Mouse (Mus musculus) heart, postnatal 0 days (tissue): ENCODE results near the gene Olfr91. TPM values are rescaled to one million over a fixed set of nuclear protein-coding genes. Genes with fewer than 3 reads are reported as not detected.

Experiments used
- ATAC-seq: fragments of 200-750 bp; cut with Nextera tagmentation; 2 replicates; pipeline ENCODE4 v1.8.0; 2017; ENCODE audit warnings: low read depth, moderate number of reproducible peaks, moderate library complexity; ENCODE audit not compliant: insufficient read depth
- DNase-seq: peaks from one replicate; pipeline ENCODE4 v3.0.0-alpha.2; 2016; ENCODE audit warnings: low spot score
- H3K27ac ChIP-seq: fragments of 300-500 bp; sonication (generic); 2 replicates; pipeline ENCODE4 v1.5.1; 2014; ENCODE audit warnings: low read depth, mild to moderate bottlenecking
- H3K27me3 ChIP-seq: fragments of 300-500 bp; sonication (generic); 2 replicates; pipeline ENCODE4 v1.6.1; 2014; ENCODE audit warnings: low read length, mixed read lengths; ENCODE audit not compliant: control insufficient read depth, insufficient read depth
- H3K36me3 ChIP-seq: fragments of 300-500 bp; sonication (generic); replicated peaks from 2 replicates; pipeline ENCODE4 v1.6.1; 2014; ENCODE audit warnings: low read length, mixed read lengths; ENCODE audit not compliant: control insufficient read depth, insufficient read depth
- H3K4me1 ChIP-seq: fragments of 300-500 bp; sonication (generic); 2 replicates; pipeline ENCODE4 v1.6.1; 2014; ENCODE audit warnings: antibody characterized with exemption; ENCODE audit not compliant: control insufficient read depth, insufficient read depth
- H3K4me2 ChIP-seq: fragments of 300-500 bp; sonication (generic); 2 replicates; pipeline ENCODE4 v1.6.1; 2014; ENCODE audit warnings: low read depth, mild to moderate bottlenecking, low read length, moderate library complexity
- H3K4me3 ChIP-seq: fragments of 300-500 bp; sonication (generic); 2 replicates; pipeline ENCODE4 v1.5.1; 2014; ENCODE audit warnings: low read depth, low read length
- H3K9ac ChIP-seq: fragments of 300-500 bp; sonication (generic); replicated peaks from 2 replicates; pipeline ENCODE4 v1.6.1; 2014; ENCODE audit warnings: low read depth, low read length, mixed read lengths
- H3K9me3 ChIP-seq: fragments of 300-500 bp; sonication (generic); replicated peaks from 2 replicates; pipeline ENCODE4 v1.6.1; 2016; ENCODE audit warnings: low read length; ENCODE audit not compliant: control insufficient read depth
- CTCF ChIP-seq: IDR thresholded peaks from 2 replicates; pipeline ENCODE4 v1.5.1; 2016; ENCODE audit warnings: antibody characterized with exemption, control low read depth, low read depth
- EP300 ChIP-seq: IDR thresholded peaks from 2 replicates; pipeline ENCODE4 v1.6.1; 2016; ENCODE audit warnings: antibody characterized with exemption, low read depth
- WGBS: fragments of 180-500 bp; shearing (Covaris S2); extraction: QIAGEN DNeasy Blood & Tissue Kit; methylation state at CpG from one replicate; pipeline ENCODE4 v1.1.7; 2014; 5-methylcytosine and 5-hydroxymethylcytosine counted together
- polyA plus RNA-seq: library from polyadenylated mRNA; unstranded; fragments of >200 nt; fragmentation: Nextera tagmentation; extraction: Ambion mirVana; gene quantifications from 2 replicates; pipeline ENCODE4 v1.2.1, GENCODE M21; 2015
- total RNA-seq: library from RNA; depleted of rRNA; stranded (reverse); fragments of >200 nt; gene quantifications from 2 replicates; pipeline ENCODE4 v1.2.3, GENCODE M21; 2014; ENCODE audit warnings: low replicate concordance

Gene Olfr91
- total and polyA plus RNA-seq, 2 experiments from 2014 or later = not detected

DNA sequence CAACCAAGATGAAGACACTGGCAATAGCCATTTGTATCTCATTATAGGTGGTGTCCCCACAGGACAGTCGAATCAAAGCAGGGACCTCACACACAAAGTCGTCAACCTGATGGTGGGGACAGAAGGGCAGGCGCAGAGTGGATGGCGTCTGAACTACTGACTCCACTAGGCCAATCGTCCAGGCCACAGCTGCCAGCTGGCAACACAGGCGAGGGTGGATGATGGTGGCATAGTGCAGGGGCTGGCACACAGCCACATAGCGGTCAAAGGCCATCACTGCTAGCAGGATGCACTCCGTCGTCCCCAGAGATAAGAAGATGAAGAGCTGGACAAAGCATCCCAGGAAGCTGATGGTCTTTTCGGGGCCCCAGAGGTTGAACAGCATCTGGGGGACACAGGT, 12.5 kb downstream of the Olfr91 start:
- H3K4me3 ChIP-seq = no peak overlapping the region
- DNase-seq (no peak), ATAC-seq (no peak)
- no peak overlapping the region for H3K27ac ChIP-seq
- no peak overlapping the region for H3K9ac ChIP-seq
- WGBS = 54% methylated on average over 10 of the region's 10 CpGs
- H3K9me3 ChIP-seq = no peaks in the 10 kb centered on the region
- H3K4me1 ChIP-seq = no peaks in the 10 kb centered on the region
- H3K36me3 ChIP-seq = no peaks in the 10 kb centered on the region
- no peaks in the 10 kb centered on the region for H3K27me3 ChIP-seq
- no peak overlapping the region for H3K4me2 ChIP-seq
- TF ChIP-seq EP300 (no peak), CTCF (no peak)

DNA sequence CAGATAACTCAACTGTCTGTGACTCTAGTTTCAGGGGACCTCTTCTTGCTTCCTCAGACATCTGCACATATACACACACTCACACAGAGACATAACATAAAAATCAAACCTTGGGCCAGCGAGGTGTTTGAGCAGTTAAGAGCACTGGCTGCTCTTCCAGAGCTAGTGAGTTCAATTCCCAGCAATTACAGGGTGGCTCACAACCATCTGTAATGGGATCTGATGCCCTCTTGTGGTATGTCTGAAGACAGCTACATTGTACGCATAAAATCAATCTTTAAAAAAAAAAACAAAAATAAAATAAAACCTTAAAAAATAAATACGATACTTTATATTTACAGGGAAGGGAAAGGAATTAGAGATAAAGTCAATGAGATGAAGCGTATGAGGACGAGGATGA, 13.4 kb downstream of the Olfr91 start:
- TF ChIP-seq CTCF (peak; percentile 16; the same call in 1 of the 2 replicates), EP300 (no peak)
- no peaks in the 10 kb centered on the region for H3K4me1 ChIP-seq
- WGBS = 60% methylated on average over 5 of the region's 5 CpGs
- no peaks in the 10 kb centered on the region for H3K27me3 ChIP-seq
- H3K27ac ChIP-seq = no peak overlapping the region
- ATAC-seq (no peak), DNase-seq (no peak)
- no peak overlapping the region for H3K9ac ChIP-seq
- no peaks in the 10 kb centered on the region for H3K9me3 ChIP-seq
- H3K36me3 ChIP-seq = no peaks in the 10 kb centered on the region
- no peak overlapping the region for H3K4me2 ChIP-seq
- no peak overlapping the region for H3K4me3 ChIP-seq

- Histone ChIP-seq H3K4me1 (no peaks in the 10 kb centered on the region), H3K27ac (no peak overlapping the region), H3K9ac (no peak overlapping the region), H3K9me3 (no peaks in the 10 kb centered on the region), H3K4me2 (no peak overlapping the region), H3K27me3 (no peaks in the 10 kb centered on the region), H3K36me3 (no peaks in the 10 kb centered on the region), H3K4me3 (no peak overlapping the region)
- WGBS = 2% methylated on average over 8 of the region's 8 CpGs
- DNase-seq (peak; percentile 90), ATAC-seq (peak; percentile 79)
- peak; percentile 96 for TF ChIP-seq CTCF
- TF ChIP-seq EP300 = no peak
These were observed 14.8 kb downstream of the Olfr91 start for GRCm38 (mm10) chr17:37083327-37083726.

DNA sequence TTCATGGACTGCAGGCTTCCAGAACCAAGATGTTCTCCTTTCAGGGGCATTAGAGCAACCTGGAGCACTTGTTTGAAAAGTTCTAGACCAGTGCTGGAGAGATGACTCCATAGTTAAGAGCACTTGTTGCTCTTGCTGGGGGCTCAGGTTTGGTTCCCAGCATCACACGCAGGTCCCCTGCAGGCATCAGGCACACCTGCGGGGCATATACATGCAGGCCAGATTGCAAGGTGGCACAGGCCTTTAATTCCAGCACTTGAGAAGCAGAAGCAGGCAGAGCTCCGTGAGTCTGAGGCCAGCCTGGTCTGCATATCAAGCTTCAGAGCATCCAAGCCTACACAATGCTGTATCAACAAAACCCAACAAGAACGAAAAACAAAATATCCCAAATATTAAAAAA, 16.4 kb downstream of the Olfr91 start:
- no peak overlapping the region for H3K9ac ChIP-seq

GRCm38 (mm10) chr17:37080119-37080518, 18.0 kb downstream of the Olfr91 start:
- Histone ChIP-seq H3K4me1 (no peaks in the 10 kb centered on the region), H3K9me3 (no peaks in the 10 kb centered on the region), H3K9ac (no peak overlapping the region), H3K27ac (no peak overlapping the region), H3K36me3 (0 out of 2 replicates have a peak, but pooled peaks cover 5% of the 10 kb centered on the region), H3K4me2 (no peak overlapping the region), H3K27me3 (no peaks in the 10 kb centered on the region), H3K4me3 (no peak overlapping the region)
- ATAC-seq (no peak), DNase-seq (no peak)
- 17% methylated on average over 5 of the region's 5 CpGs for WGBS
- TF ChIP-seq EP300 (no peak), CTCF (no peak)

More for the DNA sequence above, 16.4 kb downstream of the Olfr91 start:
- H3K4me1 ChIP-seq = no peaks in the 10 kb centered on the region
- no peaks in the 10 kb centered on the region for H3K9me3 ChIP-seq
- H3K36me3 ChIP-seq = no peaks in the 10 kb centered on the region
- no peak overlapping the region for H3K4me2 ChIP-seq
- TF ChIP-seq EP300 (no peak), CTCF (no peak)
- H3K27me3 ChIP-seq = no peaks in the 10 kb centered on the region
- no peak overlapping the region for H3K27ac ChIP-seq
- WGBS = 85% methylated on average over 4 of the region's 4 CpGs
- no peak for ATAC-seq
- H3K4me3 ChIP-seq = no peak overlapping the region
- DNase-seq = no peak

DNA sequence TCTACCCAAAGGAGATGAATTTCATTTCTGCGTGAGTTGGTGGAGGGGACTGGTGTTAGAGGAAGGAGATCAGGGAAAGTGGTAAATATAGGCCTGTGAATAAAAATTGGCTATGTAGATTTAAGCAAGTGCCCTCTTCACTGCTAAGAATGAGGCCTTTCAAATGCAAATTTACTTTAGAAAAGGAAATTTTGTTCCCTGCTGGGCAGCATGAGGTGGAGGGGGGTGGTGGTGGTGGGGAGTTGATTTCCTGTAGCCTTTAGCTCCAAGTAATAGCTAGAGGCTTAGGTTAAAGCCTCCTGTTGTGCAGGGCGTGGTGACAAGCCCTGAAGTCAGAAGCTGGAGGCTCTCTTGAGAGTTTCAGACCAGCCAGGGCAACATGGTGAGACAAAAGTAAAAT, 19.1 kb downstream of the Olfr91 start:
- ATAC-seq (no peak), DNase-seq (no peak)
- Histone ChIP-seq H3K4me2 (no peak overlapping the region), H3K9ac (no peak overlapping the region), H3K27ac (no peak overlapping the region), H3K4me1 (no peaks in the 10 kb centered on the region), H3K4me3 (no peak overlapping the region), H3K36me3 (0 out of 2 replicates have a peak, but pooled peaks cover 13% of the 10 kb centered on the region), H3K27me3 (no peaks in the 10 kb centered on the region), H3K9me3 (no peaks in the 10 kb centered on the region)
- TF ChIP-seq EP300 (no peak), CTCF (no peak)
- whole genome bisulfite sequencing = 70% methylated on average over 2 of the region's 2 CpGs
